Comparison of ENCODE assay signal across 8 mouse cellular contexts in genomic region chr9:117192565-117193540, GRCm38 (mm10).
DNase-seq lines count a peak whose midpoint lies in the region; ATAC-seq and TF ChIP-seq lines count a peak whose summit lies in the region.
"Had no signal": no experiment of that assay in that cellular context is flagged by ENCODE, and none has a peak within 500 bp of the region (broad histone marks: within the 10 kb centered on the region; RNA-seq: fewer than 3 reads in every experiment).

No protein-coding gene starts in this region.

- peak; percentile 15; the same call in 1 of the 2 replicates for TF ChIP-seq CTCF in intestine, postnatal 0 days (IDR thresholded peaks at IDR 0.05; ENCODE audit: low read depth)

- no peak overlapping the region for H3K4me2 ChIP-seq in intestine, postnatal 0 days (replicated peaks; ENCODE audit: low read depth)
- peak overlapping the region; percentile 37 for H3K4me2 ChIP-seq in limb, embryonic 14.5 days (replicated peaks; ENCODE audit: low read depth, low read length, severe bottlenecking)
- peak overlapping the region; percentile 13; the same call in 1 of the 2 replicates for H3K4me2 ChIP-seq in stomach, embryonic 14.5 days (replicated peaks; ENCODE audit: low read depth, low read length)

- DNase-seq in adrenal gland, adult 2 months: peak; percentile 66
- peak; percentile 35 for DNase-seq in embryonic facial prominence, embryonic 10.5 days (ENCODE audit: low spot score)
- peak; percentile 73 to 76 for DNase-seq in heart, adult 18-20 months
- DNase-seq in limb, embryonic 14.5 days (ENCODE audit: low spot score): peak; percentile 94

- H3K4me1 ChIP-seq in embryonic facial prominence, embryonic 10.5 days: peaks cover 12% of the 10 kb centered on the region
- no peaks in the 10 kb centered on the region for H3K4me1 ChIP-seq in intestine, postnatal 0 days (replicated peaks; ENCODE audit: control insufficient read depth, insufficient read depth, low read length)
- peaks cover 20% of the 10 kb centered on the region for H3K4me1 ChIP-seq in limb, embryonic 14.5 days (ENCODE audit: control insufficient read depth, insufficient read depth, low read length)
- H3K4me1 ChIP-seq in stomach, embryonic 14.5 days (ENCODE audit: control insufficient read depth, insufficient read depth, low read length): peaks cover 7% of the 10 kb centered on the region; the same call in 1 of the 2 replicates

- TF ChIP-seq POLR2A in limb, embryonic 14.5 days (IDR thresholded peaks at IDR 0.05; ENCODE audit: borderline replicate concordance, extremely low read depth, insufficient read depth, insufficient read length): no peak

- H3K4me3 ChIP-seq in embryonic facial prominence, embryonic 10.5 days: no peak overlapping the region
- no peak overlapping the region for H3K4me3 ChIP-seq in intestine, postnatal 0 days (ENCODE audit: low read depth, low read length)
- 0 out of 2 replicates have a peak overlapping the region, but pooled peaks have one; percentile 1 for H3K4me3 ChIP-seq in limb, embryonic 14.5 days (replicated peaks; ENCODE audit: low read length)
- H3K4me3 ChIP-seq in stomach, embryonic 14.5 days (ENCODE audit: low read depth, low read length): no peak overlapping the region

- WGBS in embryonic facial prominence, embryonic 10.5 days: 77% methylated on average over 14 of the region's 14 CpGs
- 59% methylated on average over 14 of the region's 14 CpGs for whole genome bisulfite sequencing in intestine, postnatal 0 days
- WGBS in limb, embryonic 14.5 days: 47% methylated on average over 14 of the region's 14 CpGs
- WGBS in stomach, embryonic 14.5 days: 46% methylated on average over 14 of the region's 14 CpGs

- H3K27ac ChIP-seq in embryonic facial prominence, embryonic 10.5 days (replicated peaks): peak overlapping the region; percentile 82
- 0 out of 2 replicates have a peak overlapping the region, but pooled peaks have one; percentile 5 for H3K27ac ChIP-seq in intestine, postnatal 0 days (ENCODE audit: low read depth, low read length)
- peak overlapping the region; percentile 90 for H3K27ac ChIP-seq in limb, embryonic 14.5 days (replicated peaks; ENCODE audit: low read depth, low read length)
- H3K27ac ChIP-seq in stomach, embryonic 14.5 days (ENCODE audit: low read length): peak overlapping the region; percentile 92
- H3K27ac ChIP-seq: macrophage had no signal

- H3K36me3 ChIP-seq in embryonic facial prominence, embryonic 10.5 days (replicated peaks): peaks cover 7% of the 10 kb centered on the region; the same call in 1 of the 2 replicates
- no peaks in the 10 kb centered on the region for H3K36me3 ChIP-seq in intestine, postnatal 0 days (ENCODE audit: control insufficient read depth, insufficient read depth)
- peaks cover 7% of the 10 kb centered on the region for H3K36me3 ChIP-seq in limb, embryonic 14.5 days (ENCODE audit: control insufficient read depth, insufficient read depth, low read length)
- no peaks in the 10 kb centered on the region; the same call in 1 of the 2 replicates for H3K36me3 ChIP-seq in stomach, embryonic 14.5 days (ENCODE audit: control insufficient read depth, insufficient read depth, low read length)

- H3K9ac ChIP-seq in intestine, postnatal 0 days (ENCODE audit: low read depth, low read length): no peak overlapping the region
- peak overlapping the region; percentile 25; the same call in 1 of the 2 replicates for H3K9ac ChIP-seq in limb, embryonic 14.5 days (ENCODE audit: low read depth, low read length, severe bottlenecking)
- no peak overlapping the region for H3K9ac ChIP-seq in stomach, embryonic 14.5 days (replicated peaks; ENCODE audit: low read depth, low read length)

- no peaks in the 10 kb centered on the region for H3K27me3 ChIP-seq in embryonic facial prominence, embryonic 10.5 days (replicated peaks; ENCODE audit: low read depth, poor library complexity, severe bottlenecking)
- no peaks in the 10 kb centered on the region for H3K27me3 ChIP-seq in intestine, postnatal 0 days (replicated peaks; ENCODE audit: control insufficient read depth, insufficient read depth, low read length)
- no peaks in the 10 kb centered on the region for H3K27me3 ChIP-seq in limb, embryonic 14.5 days (ENCODE audit: control insufficient read depth, insufficient read depth, low read length)
- H3K27me3 ChIP-seq in stomach, embryonic 14.5 days (ENCODE audit: control insufficient read depth, insufficient read depth, low read length): no peaks in the 10 kb centered on the region

- H3K9me3 ChIP-seq in embryonic facial prominence, embryonic 10.5 days: no peaks in the 10 kb centered on the region
- H3K9me3 ChIP-seq in intestine, postnatal 0 days (ENCODE audit: control insufficient read depth): no peaks in the 10 kb centered on the region
- H3K9me3 ChIP-seq in limb, embryonic 14.5 days (ENCODE audit: control insufficient read depth, low read length): no peaks in the 10 kb centered on the region
- no peaks in the 10 kb centered on the region for H3K9me3 ChIP-seq in stomach, embryonic 14.5 days (ENCODE audit: control insufficient read depth, low read depth, low read length)

- peak; percentile 31; the same call in 1 of the 2 replicates for ATAC-seq in intestine, postnatal 0 days
- peak; percentile 89 for ATAC-seq in limb, embryonic 14.5 days (ENCODE audit: low FRiP score, low read depth)
- ATAC-seq in stomach, embryonic 14.5 days (ENCODE audit: insufficient number of reproducible peaks, insufficient read depth, low FRiP score, low read depth): peak; percentile 81; the same call in 1 of the 2 replicates
- no peak for ATAC-seq in CD4-positive, CD25-positive, alpha-beta regulatory T cell, adult 4 months

Comparison
In these comparisons a context has a peak if more than half of its experiments do, and no peak if none do; other contexts are left out.
1. DNase-seq: peak in every context shown above with its lines; median percentile 94 in limb, embryonic 14.5 days; 74 in heart, adult 18-20 months; 66 in adrenal gland, adult 2 months; 35 in embryonic facial prominence, embryonic 10.5 days.
2. H3K27ac ChIP-seq: peak in every context shown above with its lines; median percentile 92 in stomach, embryonic 14.5 days; 90 in limb, embryonic 14.5 days; 82 in embryonic facial prominence, embryonic 10.5 days; 5 in intestine, postnatal 0 days.